Mouse (Mus musculus) liver, embryonic 12.5 days (tissue): ENCODE measurements around the gene Fam155a. TPM values are rescaled to one million over a fixed set of nuclear protein-coding genes. Genes with fewer than 3 reads are reported as not detected.

Source experiments
- ATAC-seq: fragments of 200-750 bp; cut with Nextera tagmentation; 2 replicates; pipeline ENCODE4 v1.8.0; 2017; ENCODE audit warnings: moderate number of reproducible peaks, mild to moderate bottlenecking, moderate library complexity
- H3K27ac ChIP-seq: fragments of 300-500 bp; sonication (generic); 2 replicates; pipeline ENCODE4 v1.5.1; 2016; ENCODE audit warnings: mild to moderate bottlenecking
- H3K27me3 ChIP-seq: fragments of 300-500 bp; sonication (generic); replicated peaks from 2 replicates; pipeline ENCODE4 v1.6.1; 2016; ENCODE audit warnings: mild to moderate bottlenecking, moderate library complexity
- H3K36me3 ChIP-seq: fragments of 300-500 bp; sonication (generic); 2 replicates; pipeline ENCODE4 v1.6.1; 2016; ENCODE audit warnings: mild to moderate bottlenecking, moderate library complexity
- H3K4me1 ChIP-seq: fragments of 300-500 bp; sonication (generic); 2 replicates; pipeline ENCODE4 v1.6.1; 2016
- H3K4me2 ChIP-seq: fragments of 300-500 bp; sonication (generic); 2 replicates; pipeline ENCODE4 v1.6.1; 2016; ENCODE audit warnings: mild to moderate bottlenecking, moderate library complexity
- H3K4me3 ChIP-seq: fragments of 300-500 bp; sonication (generic); 2 replicates; pipeline ENCODE4 v1.5.1; 2016; ENCODE audit warnings: mild to moderate bottlenecking, moderate library complexity
- H3K9ac ChIP-seq: fragments of 300-500 bp; sonication (generic); 2 replicates; pipeline ENCODE4 v1.6.1; 2016; ENCODE audit warnings: mild to moderate bottlenecking, moderate library complexity
- H3K9me3 ChIP-seq: fragments of 300-500 bp; sonication (generic); replicated peaks from 2 replicates; pipeline ENCODE4 v1.6.1; 2016; ENCODE audit warnings: mild to moderate bottlenecking, moderate library complexity
- WGBS: fragments of 180-500 bp; shearing (Covaris S2); methylation state at CpG from one replicate; pipeline ENCODE4 v1.1.7; 2016; ENCODE audit not compliant: insufficient replicate concordance; 5-methylcytosine and 5-hydroxymethylcytosine counted together
- polyA plus RNA-seq: library from polyadenylated mRNA; unstranded; fragments of >200 nt; fragmentation: Nextera tagmentation; extraction: Ambion mirVana; gene quantifications from 2 replicates; pipeline ENCODE4 v1.2.1, GENCODE M21; 2016

Gene Fam155a
- polyA plus RNA-seq, 1 experiment from 2014 or later, result 0.12 TPM

DNA sequence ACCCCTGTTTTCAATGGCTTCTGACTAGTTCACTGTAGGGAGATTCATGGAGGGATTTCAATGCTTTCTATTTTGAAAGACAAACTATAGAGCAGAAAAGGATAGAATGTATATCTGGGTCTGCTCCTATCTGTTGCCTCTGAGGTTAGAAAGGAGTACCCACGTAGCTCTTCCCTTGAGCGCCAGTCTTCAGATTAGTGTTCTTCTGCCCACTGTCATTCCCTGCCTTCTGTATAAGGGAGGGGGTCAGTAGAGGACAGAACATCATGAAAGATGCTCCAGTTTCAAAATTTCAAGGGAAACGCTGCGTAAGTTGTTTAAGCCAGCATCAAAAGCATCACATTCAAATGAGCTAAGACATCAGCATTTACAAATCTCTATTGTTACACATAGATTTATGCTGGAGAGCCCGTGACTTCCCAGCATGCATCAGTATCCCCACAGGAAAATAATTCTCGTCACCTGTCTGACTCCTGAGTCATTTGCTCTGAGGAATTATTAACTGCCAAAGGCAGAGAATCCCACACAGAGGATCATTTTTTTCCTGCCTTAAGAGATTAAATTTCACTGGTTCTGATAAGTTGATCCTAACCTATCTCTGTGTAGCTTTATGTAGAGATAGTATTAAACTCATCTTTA, 223.9 kb downstream of the Fam155a start:
- no peak overlapping the region for H3K27ac ChIP-seq
- no peaks in the 10 kb centered on the region for H3K27me3 ChIP-seq
- no peak for ATAC-seq
- no peak overlapping the region for H3K9ac ChIP-seq
- H3K9me3 ChIP-seq, result no peaks in the 10 kb centered on the region
- WGBS, result 59% methylated on average over 6 of the region's 6 CpGs
- H3K4me2 ChIP-seq, result no peak overlapping the region
- H3K4me1 ChIP-seq, result no peaks in the 10 kb centered on the region
- H3K4me3 ChIP-seq, result no peak overlapping the region
- H3K36me3 ChIP-seq, result no peaks in the 10 kb centered on the region

DNA sequence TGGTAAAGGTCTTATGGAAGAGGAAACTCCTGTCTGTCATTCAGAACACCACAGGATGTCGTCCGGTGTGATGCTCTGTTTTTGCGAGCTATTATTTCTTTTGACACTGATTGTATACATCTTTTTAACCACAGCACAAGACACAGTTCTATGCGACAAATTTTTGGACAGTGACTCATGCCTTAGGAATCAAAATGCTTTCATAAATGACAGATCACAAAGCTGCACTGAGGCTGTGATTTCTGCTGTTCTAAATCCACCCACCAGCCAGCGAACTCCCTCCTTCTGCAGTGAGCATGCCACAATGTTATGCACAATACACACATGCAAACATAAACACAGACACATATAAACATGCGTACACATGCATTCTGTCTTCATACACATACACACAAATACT, 224.5 kb downstream of the Fam155a start:
- no peaks in the 10 kb centered on the region for H3K36me3 ChIP-seq
- H3K9ac ChIP-seq, result no peak overlapping the region
- WGBS, result 62% methylated on average over 6 of the region's 6 CpGs
- no peaks in the 10 kb centered on the region for H3K27me3 ChIP-seq
- H3K9me3 ChIP-seq, result no peaks in the 10 kb centered on the region
- H3K4me3 ChIP-seq, result no peak overlapping the region
- H3K27ac ChIP-seq, result no peak overlapping the region
- no peak overlapping the region for H3K4me2 ChIP-seq
- H3K4me1 ChIP-seq, result no peaks in the 10 kb centered on the region
- no peak for ATAC-seq

DNA sequence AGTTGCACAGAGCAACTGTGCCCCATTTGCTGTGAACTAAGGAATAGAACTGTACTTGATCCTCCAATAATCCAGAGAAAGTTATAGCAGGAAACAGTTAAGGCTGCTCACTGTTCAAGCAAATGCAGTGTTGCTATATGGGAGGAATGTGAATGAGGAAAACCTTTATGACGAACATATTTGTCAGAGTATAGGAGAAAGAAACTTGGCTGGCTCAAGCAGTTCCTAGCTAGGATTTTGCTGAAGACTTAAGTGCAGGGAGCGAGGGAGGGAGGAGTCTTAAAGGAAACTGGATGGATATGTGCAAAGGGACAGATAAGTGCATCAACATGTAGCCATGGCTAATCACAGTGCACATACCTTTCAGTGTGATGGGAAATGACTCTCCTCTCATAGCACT, 225.3 kb downstream of the Fam155a start:
- ATAC-seq, result no peak
- WGBS, result 54% methylated on average over 2 of the region's 2 CpGs
- H3K4me1 ChIP-seq, result no peaks in the 10 kb centered on the region
- no peaks in the 10 kb centered on the region for H3K9me3 ChIP-seq
- H3K27ac ChIP-seq, result no peak overlapping the region
- no peak overlapping the region for H3K4me3 ChIP-seq
- H3K4me2 ChIP-seq, result no peak overlapping the region
- H3K9ac ChIP-seq, result no peak overlapping the region
- H3K36me3 ChIP-seq, result no peaks in the 10 kb centered on the region
- no peaks in the 10 kb centered on the region for H3K27me3 ChIP-seq

DNA sequence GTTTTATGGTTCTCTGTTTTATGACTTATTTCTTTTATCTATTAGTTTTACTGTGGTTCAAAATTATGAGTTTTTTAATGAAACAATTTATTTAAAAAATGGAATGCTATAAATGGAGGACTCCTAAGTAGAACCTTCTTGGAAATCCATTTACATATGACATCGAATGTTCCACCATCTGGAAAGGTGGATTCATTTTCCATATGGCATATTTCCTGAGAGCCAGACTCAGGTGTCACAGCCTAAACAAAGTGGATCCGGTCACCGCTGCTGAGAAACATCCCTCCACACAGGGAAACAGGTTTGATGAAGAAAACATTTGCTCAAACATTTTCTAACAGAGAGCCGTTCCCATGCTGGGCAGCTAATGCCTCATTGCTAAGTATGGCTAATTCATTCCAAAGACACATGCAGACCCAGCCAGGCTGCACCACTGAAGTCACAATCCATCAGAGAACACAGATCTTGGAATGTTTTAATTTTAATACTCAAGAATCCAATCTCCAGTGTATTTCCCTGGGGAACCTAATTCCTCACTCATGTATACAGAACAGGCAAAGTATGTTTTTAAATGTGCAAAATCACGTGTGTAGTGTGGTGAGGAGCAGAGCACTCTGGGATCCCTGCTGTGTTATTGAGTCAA, 235.1 kb downstream of the Fam155a start:
- no peak for ATAC-seq
- H3K4me3 ChIP-seq, result no peak overlapping the region
- WGBS, result 67% methylated on average over 5 of the region's 5 CpGs
- H3K4me1 ChIP-seq, result no peaks in the 10 kb centered on the region
- no peaks in the 10 kb centered on the region; the same call in 1 of the 2 replicates for H3K9me3 ChIP-seq
- no peak overlapping the region for H3K27ac ChIP-seq
- H3K4me2 ChIP-seq, result no peak overlapping the region
- H3K27me3 ChIP-seq, result no peaks in the 10 kb centered on the region
- no peaks in the 10 kb centered on the region for H3K36me3 ChIP-seq
- H3K9ac ChIP-seq, result no peak overlapping the region

DNA sequence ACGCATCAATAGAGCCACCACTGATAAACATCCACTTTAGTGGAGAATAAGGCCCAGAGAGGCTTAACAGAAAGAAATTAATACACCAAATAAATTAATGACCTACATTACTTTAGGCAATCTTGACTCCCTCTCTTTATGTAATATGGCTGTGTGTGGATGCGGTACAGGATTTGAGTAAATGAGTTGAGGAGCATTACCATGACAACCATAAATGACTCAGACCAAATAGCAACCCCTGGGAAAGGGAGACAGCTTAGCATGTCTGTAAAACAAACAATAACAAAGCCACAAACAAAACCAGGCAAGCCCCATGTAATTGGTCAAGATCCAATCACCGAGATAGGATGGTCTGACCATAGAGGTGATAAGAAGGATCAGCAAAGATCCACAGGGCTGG, 244.4 kb downstream of the Fam155a start:
- 74% methylated on average over 3 of the region's 3 CpGs for WGBS
- no peak overlapping the region for H3K4me2 ChIP-seq
- no peak overlapping the region for H3K4me3 ChIP-seq

DNA sequence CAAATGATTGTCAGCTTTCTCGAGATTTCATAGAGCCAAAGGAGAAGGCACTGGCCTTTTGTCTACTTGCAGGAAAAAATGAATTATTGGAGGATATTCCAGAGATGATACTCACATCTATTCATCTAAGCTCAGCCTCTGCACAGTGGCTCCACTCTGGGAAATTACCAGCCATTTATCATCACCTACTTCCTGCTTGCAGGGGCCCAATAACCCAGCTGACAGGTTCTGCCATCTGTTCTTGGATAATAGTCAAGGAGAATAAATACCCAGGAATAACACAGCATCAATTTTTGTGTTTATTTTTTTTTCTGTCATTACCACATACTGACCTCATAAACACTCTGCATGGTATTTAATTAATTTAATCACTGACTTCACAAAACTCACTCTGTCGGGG, 249.4 kb downstream of the Fam155a start:
- H3K4me2 ChIP-seq, result no peak overlapping the region
- no peak overlapping the region for H3K9ac ChIP-seq
- 62% methylated on average over 2 of the region's 2 CpGs for WGBS
- no peak overlapping the region for H3K27ac ChIP-seq
- no peak for ATAC-seq
- H3K4me1 ChIP-seq, result no peaks in the 10 kb centered on the region
- H3K36me3 ChIP-seq, result no peaks in the 10 kb centered on the region
- H3K4me3 ChIP-seq, result no peak overlapping the region
- no peaks in the 10 kb centered on the region for H3K27me3 ChIP-seq
- H3K9me3 ChIP-seq, result no peaks in the 10 kb centered on the region

More for the DNA sequence above, 244.4 kb downstream of the Fam155a start:
- Histone ChIP-seq H3K36me3 (no peaks in the 10 kb centered on the region), H3K4me1 (no peaks in the 10 kb centered on the region), H3K27me3 (no peaks in the 10 kb centered on the region), H3K27ac (no peak overlapping the region), H3K9ac (no peak overlapping the region), H3K9me3 (no peaks in the 10 kb centered on the region; the same call in 1 of the 2 replicates)
- no peak for ATAC-seq

DNA sequence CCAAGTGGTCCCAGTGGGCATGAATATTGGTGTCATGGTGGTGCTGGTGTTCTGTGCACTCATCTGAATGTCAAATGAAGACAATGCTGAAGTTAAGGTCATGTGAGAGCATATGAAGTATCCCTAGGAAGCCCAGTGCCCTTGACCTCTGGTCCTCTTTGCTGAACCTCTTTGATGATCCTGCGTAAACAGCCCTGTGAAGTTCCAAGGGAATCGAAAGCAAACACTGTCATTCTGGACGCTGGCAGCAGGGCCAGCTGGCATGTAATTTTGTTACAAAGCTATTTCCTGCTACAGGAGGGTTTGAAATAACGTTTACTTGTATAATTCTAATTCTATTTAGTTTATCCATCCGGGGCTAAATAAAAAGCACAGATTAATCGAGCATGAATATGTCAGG, 270.2 kb downstream of the Fam155a start:
- no peaks in the 10 kb centered on the region for H3K36me3 ChIP-seq
- no peak overlapping the region for H3K4me2 ChIP-seq
- H3K9me3 ChIP-seq, result no peaks in the 10 kb centered on the region
- no peak overlapping the region for H3K27ac ChIP-seq
- no peaks in the 10 kb centered on the region for H3K27me3 ChIP-seq
- no peak overlapping the region for H3K9ac ChIP-seq
- ATAC-seq, result no peak
- H3K4me1 ChIP-seq, result no peaks in the 10 kb centered on the region
- WGBS, result 54% methylated on average over 6 of the region's 6 CpGs
- H3K4me3 ChIP-seq, result no peak overlapping the region

DNA sequence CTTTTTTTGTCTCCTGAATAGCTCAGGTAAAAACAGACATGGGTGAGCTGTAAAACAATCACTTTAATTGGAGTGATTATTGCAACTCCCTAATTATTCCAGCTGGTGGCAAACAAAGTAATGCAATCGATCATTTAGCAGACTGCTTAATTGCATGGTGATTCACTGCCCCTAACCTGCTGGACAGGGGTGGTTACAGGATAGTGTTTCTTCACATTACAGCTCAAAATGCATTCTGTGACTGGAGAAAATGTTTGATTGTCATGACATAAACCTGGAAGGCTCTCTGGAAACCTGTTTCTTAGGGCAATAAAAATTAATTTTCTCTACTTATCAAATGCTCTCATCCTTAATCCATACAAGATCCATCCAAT, 276.7 kb downstream of the Fam155a start:
- H3K4me2 ChIP-seq, result no peak overlapping the region
- H3K27ac ChIP-seq, result no peak overlapping the region
- no peaks in the 10 kb centered on the region for H3K4me1 ChIP-seq
- WGBS, result 50% methylated on average over 1 of the region's 1 CpGs
- H3K9ac ChIP-seq, result no peak overlapping the region
- H3K4me3 ChIP-seq, result no peak overlapping the region
- no peaks in the 10 kb centered on the region for H3K27me3 ChIP-seq
- no peaks in the 10 kb centered on the region for H3K9me3 ChIP-seq
- no peak for ATAC-seq
- no peaks in the 10 kb centered on the region for H3K36me3 ChIP-seq

DNA sequence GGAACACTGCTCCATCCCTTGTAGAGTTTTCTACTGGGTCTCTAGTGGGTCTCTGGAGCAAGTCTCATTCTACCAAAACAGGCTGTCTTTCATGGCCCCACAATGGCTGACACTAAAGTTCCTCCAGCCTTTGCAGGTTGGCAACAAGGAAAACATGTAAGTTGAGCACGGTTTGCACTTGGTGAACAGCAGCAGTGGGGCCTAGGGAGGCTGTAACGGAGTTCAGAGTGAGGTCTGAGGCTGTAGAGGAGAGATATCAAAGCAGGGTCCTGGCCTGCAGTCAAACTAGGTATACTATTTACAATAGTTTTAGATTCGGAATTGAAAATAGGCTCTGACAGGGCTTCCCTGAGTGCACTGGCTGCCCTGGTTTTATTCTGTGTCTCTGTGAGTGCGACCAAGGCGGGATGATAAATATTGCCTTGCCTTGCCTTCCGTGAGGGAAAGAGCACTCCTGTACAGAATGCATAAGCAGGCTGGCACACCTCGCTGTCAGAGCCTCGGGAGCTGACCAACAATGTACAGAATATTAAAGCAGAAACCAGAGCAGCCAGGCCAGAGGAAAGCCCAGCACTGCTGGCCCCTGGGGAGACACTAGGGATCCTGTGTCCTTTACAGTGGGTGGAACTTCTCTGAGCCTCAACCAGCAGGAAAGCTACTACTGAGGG, 277.3 kb downstream of the Fam155a start:
- WGBS, result 58% methylated on average over 8 of the region's 8 CpGs
- no peak for ATAC-seq

DNA sequence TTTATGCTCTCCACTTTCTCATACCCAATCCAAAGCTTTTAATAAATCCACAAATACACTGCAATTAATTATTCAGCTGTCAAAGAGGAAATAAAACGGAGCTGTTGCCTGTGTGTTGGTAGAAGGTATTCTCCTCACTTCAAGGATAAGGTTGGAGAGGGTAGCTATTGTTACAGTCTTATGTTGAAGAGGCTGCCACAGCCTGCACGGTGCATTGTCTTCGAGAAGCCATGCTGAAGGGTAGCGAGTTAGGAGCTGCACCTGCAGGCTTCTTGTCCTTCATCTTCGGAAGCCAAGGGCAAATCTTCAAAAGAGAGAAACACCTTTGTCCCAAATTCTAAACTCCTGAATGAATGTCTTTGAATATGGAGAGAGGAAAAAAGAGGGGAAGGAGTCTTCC, 288.4 kb downstream of the Fam155a start:
- Histone ChIP-seq H3K4me2 (no peak overlapping the region), H3K9me3 (no peaks in the 10 kb centered on the region), H3K4me3 (no peak overlapping the region), H3K36me3 (no peaks in the 10 kb centered on the region), H3K27ac (no peak overlapping the region), H3K27me3 (no peaks in the 10 kb centered on the region), H3K4me1 (no peaks in the 10 kb centered on the region), H3K9ac (no peak overlapping the region)
- ATAC-seq, result no peak
- 60% methylated on average over 5 of the region's 5 CpGs for WGBS

More for the DNA sequence above, 277.3 kb downstream of the Fam155a start:
- Histone ChIP-seq H3K4me2 (no peak overlapping the region), H3K27me3 (no peaks in the 10 kb centered on the region), H3K9ac (no peak overlapping the region), H3K9me3 (no peaks in the 10 kb centered on the region), H3K4me1 (no peaks in the 10 kb centered on the region), H3K4me3 (no peak overlapping the region), H3K27ac (no peak overlapping the region), H3K36me3 (no peaks in the 10 kb centered on the region)

DNA sequence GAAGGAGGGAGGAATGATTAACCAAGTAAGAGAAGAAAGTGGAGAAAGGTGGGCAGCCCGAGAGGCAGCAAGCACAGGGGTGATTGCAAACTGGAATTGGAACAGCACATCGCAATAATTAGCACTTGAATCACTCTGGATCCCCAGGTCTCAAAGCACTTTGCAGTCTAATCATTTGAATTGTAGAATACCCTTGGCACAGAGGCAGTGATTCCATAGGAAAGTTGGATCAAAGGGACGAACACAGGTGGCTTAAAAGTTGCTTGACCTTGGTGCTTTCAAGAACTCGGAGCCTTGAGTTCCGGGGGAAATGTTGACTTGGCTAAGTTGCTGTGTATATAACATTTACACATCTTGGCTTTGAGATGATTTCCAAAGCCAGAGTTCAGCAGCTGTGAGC, 299.7 kb downstream of the Fam155a start:
- no peaks in the 10 kb centered on the region for H3K36me3 ChIP-seq
- H3K4me3 ChIP-seq, result no peak overlapping the region
- no peaks in the 10 kb centered on the region for H3K27me3 ChIP-seq
- no peak overlapping the region for H3K27ac ChIP-seq
- H3K9me3 ChIP-seq, result no peaks in the 10 kb centered on the region
- no peak overlapping the region for H3K4me2 ChIP-seq
- no peak overlapping the region for H3K9ac ChIP-seq
- 52% methylated on average over 5 of the region's 5 CpGs for WGBS
- no peak for ATAC-seq
- no peaks in the 10 kb centered on the region for H3K4me1 ChIP-seq

DNA sequence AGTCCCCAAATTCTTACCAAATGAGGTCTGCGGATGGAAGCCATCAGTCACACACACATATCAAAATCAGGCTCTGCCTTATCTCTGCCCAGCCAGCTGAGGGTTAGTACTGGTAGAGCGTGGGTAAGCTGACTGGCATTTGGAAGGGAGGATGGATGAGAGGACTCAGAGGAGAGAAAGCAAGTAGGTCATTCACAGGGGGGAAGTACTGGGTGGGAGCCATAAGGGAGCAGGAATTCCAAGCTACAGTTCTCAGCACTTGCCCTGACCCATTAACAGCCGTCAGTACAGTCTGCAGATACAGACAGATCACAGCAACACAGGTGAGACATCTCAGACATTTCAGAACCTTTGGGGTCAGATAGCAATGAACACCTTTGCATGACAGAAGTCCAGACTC, 300.8 kb downstream of the Fam155a start:
- Histone ChIP-seq H3K4me2 (no peak overlapping the region), H3K9ac (no peak overlapping the region), H3K27ac (no peak overlapping the region), H3K4me1 (no peaks in the 10 kb centered on the region), H3K9me3 (no peaks in the 10 kb centered on the region), H3K27me3 (no peaks in the 10 kb centered on the region), H3K4me3 (no peak overlapping the region), H3K36me3 (no peaks in the 10 kb centered on the region)
- ATAC-seq, result no peak
- 41% methylated on average over 3 of the region's 3 CpGs for WGBS
